Mouse (Mus musculus): ENCODE data around the gene Tbrg4.

Tbrg4 gene

DNA sequence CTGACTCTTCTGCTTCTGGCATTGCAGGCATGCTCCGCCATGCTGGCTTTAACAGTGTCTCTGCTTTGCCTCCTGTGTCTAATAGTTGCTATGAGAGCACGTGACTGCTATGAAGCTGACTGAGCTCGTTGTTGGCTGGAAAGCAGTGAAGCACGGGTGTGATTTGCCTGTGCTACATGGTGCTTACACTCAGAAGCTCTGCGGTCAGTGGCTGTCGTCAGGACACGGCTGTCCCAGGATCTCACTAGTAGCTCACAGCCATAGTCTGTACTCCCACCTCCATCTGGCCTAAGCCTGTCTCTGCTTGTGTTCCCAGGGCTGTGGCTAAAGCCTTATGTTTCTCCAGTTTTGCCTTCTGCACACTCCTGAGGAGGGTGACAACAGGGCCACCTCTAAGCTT lies 37.6 kb downstream of the Tbrg4 start:
- DNase-seq = no peak

- DNase-seq = no peak
These were observed 38.5 kb downstream of the Tbrg4 start for GRCm38 (mm10) chr11:6587249-6587940.

GRCm38 (mm10) chr11:6586660-6587059 lies 39.2 kb downstream of the Tbrg4 start:
- no peak for DNase-seq

GRCm38 (mm10) chr11:6585748-6586147 lies 40.1 kb downstream of the Tbrg4 start:
- DNase-seq = no peak

DNA sequence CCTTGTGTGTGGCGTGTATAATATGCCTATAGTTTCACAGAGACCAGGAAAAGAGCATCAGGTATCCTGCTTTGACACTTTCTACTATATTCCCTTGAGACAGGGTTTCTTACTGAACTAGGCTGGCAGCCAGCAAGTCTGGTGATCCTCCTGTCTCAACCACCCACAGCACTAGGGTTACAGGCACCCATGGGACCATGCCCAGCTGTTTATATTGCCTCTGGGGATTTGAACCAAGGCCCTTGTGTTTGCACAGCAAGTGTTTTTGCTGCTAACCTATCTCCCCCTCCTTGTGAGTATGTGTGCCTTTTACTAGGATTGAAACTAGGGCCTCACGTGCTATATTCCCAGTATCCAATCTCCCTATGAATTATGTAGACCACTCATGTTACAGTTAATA lies 44.3 kb downstream of the Tbrg4 start:
- no peak for DNase-seq

- DNase-seq = no peak
These were observed 45.7 kb downstream of the Tbrg4 start for GRCm38 (mm10) chr11:6580065-6580750.

GRCm38 (mm10) chr11:6579361-6579760 lies 46.5 kb downstream of the Tbrg4 start:
- no peak for DNase-seq

GRCm38 (mm10) chr11:6576151-6576550 lies 49.7 kb downstream of the Tbrg4 start:
- no peak for DNase-seq

DNA sequence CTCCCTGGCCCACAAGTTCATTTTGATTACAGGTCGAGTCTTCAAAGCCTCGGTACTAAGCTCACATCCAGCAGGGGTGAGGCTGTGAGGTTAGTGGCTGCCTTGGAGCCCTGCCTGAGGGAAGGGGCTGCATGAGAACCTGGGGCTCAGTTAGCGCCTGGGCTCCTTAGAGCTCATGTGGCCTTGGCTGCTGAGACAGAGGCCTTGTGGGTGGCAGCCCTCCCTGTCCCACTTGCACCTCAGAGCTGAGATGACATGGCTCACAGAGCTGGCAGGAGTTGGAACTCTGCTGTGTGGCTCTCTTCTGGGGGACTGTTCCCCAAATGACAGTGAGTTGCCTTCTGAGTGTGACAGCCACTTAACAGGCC lies 56.5 kb downstream of the Tbrg4 start:
- DNase-seq = no peak

DNA sequence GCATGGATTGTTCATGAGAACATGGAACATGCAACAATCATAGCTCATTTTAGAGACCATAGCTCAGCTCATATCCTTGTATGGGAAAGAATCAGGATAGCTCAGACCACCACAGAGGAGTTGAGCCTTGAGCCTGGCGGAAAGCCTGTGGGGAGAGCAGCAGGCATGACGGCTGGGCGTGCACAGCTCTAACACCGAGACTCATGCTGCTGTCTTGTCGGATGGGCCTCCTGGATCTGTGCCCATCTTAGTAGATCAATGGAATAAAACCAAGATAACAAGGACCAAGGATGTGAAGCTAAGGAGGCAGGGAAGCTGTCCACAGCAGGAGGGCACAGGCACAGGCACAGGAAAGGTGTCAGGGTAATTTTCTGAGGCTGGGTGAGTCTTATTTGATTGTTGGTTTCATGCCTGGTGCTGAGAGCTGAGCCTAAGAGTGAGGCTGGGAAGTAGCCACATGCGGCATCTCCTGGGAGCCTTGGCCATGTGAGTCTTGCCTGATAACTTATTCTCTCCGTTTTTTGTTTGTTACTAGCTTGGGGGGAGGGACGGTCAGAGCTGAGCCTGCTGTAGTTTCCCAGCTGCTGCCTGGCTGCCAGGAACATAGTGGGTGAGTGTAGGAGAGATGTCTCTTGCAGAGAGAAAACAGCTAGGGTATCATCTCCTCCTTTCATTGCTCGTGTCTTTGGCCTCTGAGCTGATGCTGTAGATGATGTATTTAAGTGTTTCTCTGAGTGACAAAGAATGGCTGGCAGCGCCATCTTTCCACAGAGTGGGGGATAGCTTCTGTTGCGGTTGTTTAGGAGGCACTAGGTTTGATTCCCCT lies 57.1 kb downstream of the Tbrg4 start:
- DNase-seq = peak; percentile 36

GRCm38 (mm10) chr11:6567951-6568350 lies 57.9 kb downstream of the Tbrg4 start:
- no peak for DNase-seq

DNA sequence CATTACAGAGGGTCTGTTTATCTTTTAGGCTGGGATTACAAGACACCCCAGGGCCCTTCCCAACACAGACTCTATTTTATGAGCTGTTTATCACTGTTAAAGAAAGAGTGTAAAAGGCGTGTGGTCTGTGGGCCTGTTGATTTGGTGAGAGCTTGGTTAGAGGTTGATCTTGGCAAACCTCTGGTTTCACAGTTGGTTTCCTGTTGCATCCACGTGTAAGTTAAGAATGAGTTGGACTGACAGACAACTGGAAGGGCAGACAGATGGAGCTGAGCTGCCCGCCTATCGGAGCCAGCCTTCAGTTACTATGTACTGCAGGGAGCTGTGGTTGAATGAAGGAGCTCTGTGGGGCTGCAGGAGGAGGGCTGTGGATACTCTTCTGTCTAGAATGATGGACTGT lies 59.4 kb downstream of the Tbrg4 start:
- DNase-seq = no peak
